In the genomic region with DNA sequence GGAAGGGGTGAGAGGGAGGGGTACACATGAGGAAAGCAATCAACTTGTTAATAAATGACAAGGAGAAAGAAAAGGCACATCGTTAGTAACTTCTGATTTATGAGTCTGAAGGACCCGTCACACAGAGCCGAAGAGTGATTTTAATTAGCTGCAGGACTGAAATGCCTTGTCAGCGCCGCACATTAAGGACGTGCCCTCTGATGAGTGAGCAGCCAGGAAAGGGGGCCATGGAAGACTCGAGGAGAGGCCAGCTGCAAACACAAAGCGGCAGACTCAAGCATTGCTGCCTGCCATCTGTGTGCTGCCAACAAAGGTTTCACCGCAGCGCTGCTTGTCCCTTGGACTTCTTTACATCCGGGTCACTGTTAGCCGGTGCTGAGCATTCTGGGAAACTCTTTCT, we compare ENCODE assay signal across 8 mouse cellular contexts.
DNase-seq lines count a peak whose midpoint lies in the region; ATAC-seq and TF ChIP-seq lines count a peak whose summit lies in the region.

No protein-coding gene starts in this region.

- ATAC-seq in frontal cortex, adult (ENCODE audit: low TSS enrichment) = no peak
- no peak for ATAC-seq in inflammation-experienced regulatory T-cells, adult 6 months

- DNase-seq in brain, embryonic 14.5 days (ENCODE audit: low read depth) = peak; percentile 87
- DNase-seq in embryo, embryonic 11.5 days (ENCODE audit: low read depth, low spot score) = peak; percentile 43
- DNase-seq in hindlimb bud, embryonic 11.5 days (ENCODE audit: extremely low spot score, low read depth, low spot score) = peak; percentile 72
- peak; percentile 39 for DNase-seq in lung, postnatal 10 days
- no peak for DNase-seq in gastrocnemius, postnatal 4 days (ENCODE audit: low spot score in 2 of 2)
- DNase-seq in layer of hippocampus, adult 11-12 months (ENCODE audit: low spot score) = no peak

- no peak for TF ChIP-seq CTCF in brain, embryonic 14.5 days (IDR thresholded peaks at IDR 0.05; ENCODE audit: borderline replicate concordance, extremely low read depth, insufficient read depth, insufficient read length)

- no peak for TF ChIP-seq POLR2A in brain, embryonic 14.5 days (IDR thresholded peaks at IDR 0.05; ENCODE audit: borderline replicate concordance, extremely low read depth, insufficient read depth, insufficient read length, poor library complexity, severe bottlenecking)

Comparison
In these comparisons a context has a peak if more than half of its experiments do, and no peak if none do; other contexts are left out.
1. DNase-seq: peak in brain, embryonic 14.5 days (single experiment), embryo, embryonic 11.5 days (single experiment), hindlimb bud, embryonic 11.5 days (single experiment) and lung, postnatal 10 days (single experiment); none in gastrocnemius, postnatal 4 days (0 of 2) and layer of hippocampus, adult 11-12 months (single experiment).